Mouse (Mus musculus): ENCODE results near the gene Zfp78. TPM values are rescaled to one million over a fixed set of nuclear protein-coding genes. Genes with fewer than 3 reads are reported as not detected.

Zfp78 gene
- 0.88 and 0.97 TPM in 2 replicates for polyA plus RNA-seq (2015; fragmentation: Nextera tagmentation; extraction: Ambion mirVana)

DNA sequence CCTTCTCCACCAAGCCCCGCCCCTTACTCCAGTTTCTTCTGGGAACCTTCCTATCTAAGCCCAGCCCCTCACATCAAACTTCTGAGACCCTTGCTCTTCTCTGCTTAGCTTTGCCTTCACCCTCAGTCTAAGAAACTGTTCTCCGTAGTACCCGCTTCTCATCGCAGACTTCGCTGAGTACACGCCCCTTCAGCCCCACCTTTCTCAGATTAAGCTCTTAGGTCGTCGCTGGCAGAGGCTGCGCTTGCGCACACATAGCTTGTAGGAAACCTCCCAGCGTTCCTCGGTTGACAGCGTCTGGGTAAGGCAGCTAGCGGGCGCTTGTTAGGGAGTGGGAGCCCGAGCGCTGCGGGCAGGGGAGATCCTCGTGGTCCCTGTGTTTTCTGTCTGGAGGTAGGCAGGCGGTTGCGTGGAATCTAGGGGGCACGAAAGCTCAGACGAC lies at the start of gene Zfp78:
Gene Zfp78, plus strand, starts transcription at position 234 of the 442 bp plus-strand sequence.
- peak within 1 kb of the TSS; percentile 76 for H3K4me2 ChIP-seq
- peak within 1 kb of the TSS; percentile 80 for H3K27ac ChIP-seq
- ATAC-seq (ENCODE audit: low read depth) (peak; percentile 78), DNase-seq (peak; percentile 85)
- WGBS (ENCODE audit: insufficient replicate concordance), result under 1% methylated on average over 23 of the region's 23 CpGs
- H3K36me3 ChIP-seq, result no peaks in the 10 kb centered on the region
- H3K9ac ChIP-seq, result peak within 1 kb of the TSS; percentile 74
- no peaks in the 10 kb centered on the region for H3K27me3 ChIP-seq
- H3K4me1 ChIP-seq (replicated peaks), result peaks cover 76% of the 10 kb centered on the region
- no peaks in the 10 kb centered on the region for H3K9me3 ChIP-seq (replicated peaks)
- H3K4me3 ChIP-seq (replicated peaks), result peak within 1 kb of the TSS; percentile 66

GRCm38 (mm10) chr7:6330458-6331232 lies 32.4 kb upstream of the Zfp78 start:
- Histone ChIP-seq H3K4me3 (replicated peaks) (peak overlapping the region; percentile 68), H3K9ac (peak overlapping the region; percentile 76), H3K9me3 (replicated peaks) (no peaks in the 10 kb centered on the region), H3K27ac (peak overlapping the region; percentile 60; the same call in 1 of the 2 replicates), H3K4me2 (peak overlapping the region; percentile 79), H3K4me1 (replicated peaks) (peaks cover 14% of the 10 kb centered on the region), H3K36me3 (no peaks in the 10 kb centered on the region), H3K27me3 (no peaks in the 10 kb centered on the region)
- WGBS (ENCODE audit: insufficient replicate concordance), result 15% methylated on average over 23 of the region's 23 CpGs
- ATAC-seq (ENCODE audit: low read depth) (peak; percentile 75), DNase-seq (no peak)

DNA sequence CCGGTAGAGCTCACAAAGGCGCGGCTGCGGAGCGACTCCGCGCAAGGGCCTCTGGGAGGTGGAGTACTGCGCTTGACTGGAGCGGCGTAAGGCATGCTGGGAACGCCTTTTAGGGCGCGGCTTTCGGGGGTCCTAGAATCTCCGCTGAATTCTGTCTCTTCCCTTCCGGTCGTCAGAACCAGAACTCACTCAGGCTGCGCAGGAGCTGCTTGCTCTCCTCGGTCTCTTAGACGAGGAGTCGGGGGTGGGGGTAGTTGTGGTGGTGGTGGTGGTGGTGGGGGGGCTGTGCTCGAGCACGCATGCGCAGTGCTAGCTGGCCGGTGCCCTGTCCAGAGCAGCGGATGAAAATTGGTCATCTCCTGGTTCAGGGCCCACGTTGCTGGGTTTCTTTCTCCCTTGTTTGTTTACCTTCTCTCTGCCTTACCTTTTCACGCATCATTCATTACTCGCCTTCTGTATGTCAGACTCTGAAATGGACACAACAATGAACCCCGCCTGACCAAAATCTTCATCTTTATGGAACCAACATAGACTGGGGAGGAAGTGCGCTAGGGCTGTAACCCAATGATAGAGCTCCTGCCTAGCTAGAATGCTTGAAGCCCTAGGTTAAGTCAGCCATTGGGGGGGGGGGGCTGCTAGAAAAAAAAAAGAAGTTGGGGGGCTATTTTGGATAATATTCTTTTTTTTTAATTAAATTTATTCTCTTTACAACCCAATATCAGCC lies 31.7 kb upstream of the Zfp78 start, which contains the start of gene Zfp583:
Gene Zfp583, minus strand, starts transcription at position 53 of the 724 bp plus-strand sequence.
- WGBS (ENCODE audit: insufficient replicate concordance), result 4% methylated on average over 31 of the region's 31 CpGs
- Histone ChIP-seq H3K4me3 (replicated peaks) (peak within 1 kb of the TSS; percentile 68), H3K27ac (peak within 1 kb of the TSS; percentile 60), H3K4me1 (replicated peaks) (peaks cover 14% of the 10 kb centered on the region), H3K27me3 (no peaks in the 10 kb centered on the region), H3K36me3 (no peaks in the 10 kb centered on the region), H3K9me3 (replicated peaks) (no peaks in the 10 kb centered on the region), H3K4me2 (peak within 1 kb of the TSS; percentile 79), H3K9ac (peak within 1 kb of the TSS; percentile 76)
- ATAC-seq (ENCODE audit: low read depth) (peak; percentile 93), DNase-seq (peak; percentile 76)

DNA sequence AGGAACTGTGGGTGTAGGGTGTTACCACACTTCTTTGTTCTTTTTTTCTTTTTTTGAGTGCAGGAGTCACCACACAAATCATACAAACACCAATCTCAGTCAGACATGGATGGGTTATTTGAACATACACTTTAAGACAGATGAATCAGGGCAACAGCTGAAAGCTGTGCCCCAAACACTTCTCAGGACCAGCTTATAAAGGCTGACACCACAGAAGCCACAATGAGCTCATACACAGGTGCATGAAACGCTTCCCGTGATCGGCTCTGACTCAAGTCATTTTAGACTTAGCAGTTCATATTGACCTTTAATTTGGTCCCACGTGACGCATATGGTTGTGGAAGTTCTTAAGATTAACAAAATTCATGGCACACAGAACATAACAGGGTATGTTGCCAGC lies 23.2 kb upstream of the Zfp78 start:
- ATAC-seq (ENCODE audit: low read depth), result no peak
- Histone ChIP-seq H3K9ac (no peak overlapping the region), H3K36me3 (no peaks in the 10 kb centered on the region), H3K4me1 (replicated peaks) (peaks cover 4% of the 10 kb centered on the region), H3K27me3 (no peaks in the 10 kb centered on the region), H3K9me3 (replicated peaks) (no peaks in the 10 kb centered on the region), H3K4me3 (replicated peaks) (no peak overlapping the region), H3K27ac (no peak overlapping the region), H3K4me2 (no peak overlapping the region)
- 61% methylated on average over 5 of the region's 5 CpGs for WGBS (ENCODE audit: insufficient replicate concordance)
- DNase-seq, result no peak

DNA sequence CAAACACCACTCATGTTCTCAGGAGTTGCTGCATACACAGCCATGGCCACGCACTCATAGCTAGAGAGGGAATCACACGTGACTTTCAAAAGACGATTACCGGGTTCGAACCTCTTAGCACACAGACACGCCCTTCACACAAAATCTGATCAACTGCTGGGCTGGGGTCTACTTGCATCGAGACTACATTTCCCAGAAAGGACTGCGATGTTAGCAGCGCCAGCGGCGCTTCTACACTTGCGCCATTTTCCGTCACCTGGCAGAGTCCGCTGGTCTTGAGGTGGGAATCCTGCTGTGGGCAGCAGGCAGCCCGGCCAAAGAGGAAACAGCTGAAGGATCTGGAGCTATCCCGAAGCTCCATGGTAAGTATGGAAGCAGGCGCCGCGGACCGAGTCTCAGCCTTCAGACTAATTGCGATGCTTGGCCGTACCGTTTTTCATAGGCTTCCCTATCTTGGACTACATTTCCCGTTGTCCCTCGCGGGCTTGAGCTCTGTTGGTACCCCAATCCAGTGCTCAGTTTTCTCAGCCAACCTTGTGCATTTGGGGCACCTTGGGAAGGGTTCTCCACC lies 19.5 kb upstream of the Zfp78 start, which contains the start of gene Gm3854:
Gene Gm3854, plus strand, starts transcription at position 259 of the 571 bp plus-strand sequence.
- Histone ChIP-seq H3K4me3 (replicated peaks) (peak within 1 kb of the TSS; percentile 67), H3K4me2 (peak within 1 kb of the TSS; percentile 69), H3K9ac (peak within 1 kb of the TSS; percentile 63), H3K27me3 (no peaks in the 10 kb centered on the region), H3K27ac (no peak within 1 kb of the TSS), H3K36me3 (no peaks in the 10 kb centered on the region), H3K9me3 (replicated peaks) (no peaks in the 10 kb centered on the region), H3K4me1 (replicated peaks) (peaks cover 4% of the 10 kb centered on the region)
- ATAC-seq (ENCODE audit: low read depth) (peak; percentile 81), DNase-seq (peak; percentile 35)
- 1% methylated on average over 26 of the region's 26 CpGs for WGBS (ENCODE audit: insufficient replicate concordance)

DNA sequence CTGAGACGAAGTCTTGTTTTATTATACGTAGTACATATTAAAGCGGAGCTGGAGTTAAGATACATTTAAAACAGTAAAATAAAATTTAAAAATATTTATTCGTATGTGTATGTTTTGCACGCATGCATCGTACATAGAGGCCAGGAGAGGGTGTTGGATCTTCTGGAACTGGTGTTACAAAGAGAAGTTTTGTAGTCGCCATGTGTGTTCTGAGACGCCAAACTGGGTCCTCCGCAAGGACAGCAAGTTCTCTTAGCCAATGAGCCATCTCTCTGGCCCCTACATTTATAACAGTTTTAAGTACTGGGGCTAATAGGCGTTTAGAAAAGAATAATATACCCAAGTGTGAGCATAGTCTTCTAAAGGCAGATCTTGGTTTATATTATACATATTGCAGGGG lies 19.0 kb upstream of the Zfp78 start:
- Histone ChIP-seq H3K27ac (no peak overlapping the region), H3K27me3 (no peaks in the 10 kb centered on the region), H3K4me3 (replicated peaks) (peak overlapping the region; percentile 67), H3K36me3 (no peaks in the 10 kb centered on the region), H3K9me3 (replicated peaks) (no peaks in the 10 kb centered on the region), H3K9ac (no peak overlapping the region; the same call in 1 of the 2 replicates), H3K4me2 (peak overlapping the region; percentile 69), H3K4me1 (replicated peaks) (peaks cover 4% of the 10 kb centered on the region)
- no peak for DNase-seq
- ATAC-seq (ENCODE audit: low read depth), result no peak
- 31% methylated on average over 10 of the region's 10 CpGs for WGBS (ENCODE audit: insufficient replicate concordance)

DNA sequence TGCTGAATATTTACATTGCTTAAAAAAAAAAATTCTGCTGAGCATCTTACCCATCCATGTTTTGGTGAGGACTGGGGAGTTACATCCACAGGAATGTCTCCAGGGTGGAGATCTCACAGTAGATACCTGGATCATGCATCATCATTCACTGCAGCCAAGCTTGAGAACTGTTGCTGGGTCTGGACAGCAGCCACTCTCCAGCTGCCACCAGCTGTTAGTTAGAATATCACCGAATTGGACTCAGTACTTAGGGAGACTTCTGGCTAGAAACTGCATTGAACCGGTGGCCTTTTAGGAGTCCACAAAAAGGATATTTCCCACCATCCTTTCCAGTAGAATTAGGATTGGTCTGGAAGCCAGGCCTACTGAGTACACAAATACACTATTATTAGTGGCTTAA lies 5.0 kb upstream of the Zfp78 start:
- Histone ChIP-seq H3K4me2 (no peak overlapping the region), H3K4me3 (replicated peaks) (no peak overlapping the region), H3K27me3 (no peaks in the 10 kb centered on the region), H3K4me1 (replicated peaks) (peaks cover 32% of the 10 kb centered on the region), H3K9me3 (replicated peaks) (no peaks in the 10 kb centered on the region), H3K36me3 (no peaks in the 10 kb centered on the region), H3K27ac (no peak overlapping the region), H3K9ac (no peak overlapping the region)
- 48% methylated on average over 2 of the region's 2 CpGs for WGBS (ENCODE audit: insufficient replicate concordance)
- ATAC-seq (ENCODE audit: low read depth), result no peak
- DNase-seq, result no peak

- H3K27me3 ChIP-seq, result no peaks in the 10 kb centered on the region
- no peak overlapping the region for H3K4me3 ChIP-seq (replicated peaks)
- no peaks in the 10 kb centered on the region for H3K9me3 ChIP-seq (replicated peaks)
- ATAC-seq (ENCODE audit: low read depth) (no peak), DNase-seq (no peak)
- H3K27ac ChIP-seq, result no peak overlapping the region
- peaks cover 42% of the 10 kb centered on the region for H3K4me1 ChIP-seq (replicated peaks)
- no peak overlapping the region for H3K9ac ChIP-seq
- WGBS (ENCODE audit: insufficient replicate concordance), result 49% methylated on average over 10 of the region's 10 CpGs
- H3K36me3 ChIP-seq, result no peaks in the 10 kb centered on the region
- H3K4me2 ChIP-seq, result no peak overlapping the region
Observed at GRCm38 (mm10) chr7:6358937-6359590, 4.0 kb upstream of the Zfp78 start.

DNA sequence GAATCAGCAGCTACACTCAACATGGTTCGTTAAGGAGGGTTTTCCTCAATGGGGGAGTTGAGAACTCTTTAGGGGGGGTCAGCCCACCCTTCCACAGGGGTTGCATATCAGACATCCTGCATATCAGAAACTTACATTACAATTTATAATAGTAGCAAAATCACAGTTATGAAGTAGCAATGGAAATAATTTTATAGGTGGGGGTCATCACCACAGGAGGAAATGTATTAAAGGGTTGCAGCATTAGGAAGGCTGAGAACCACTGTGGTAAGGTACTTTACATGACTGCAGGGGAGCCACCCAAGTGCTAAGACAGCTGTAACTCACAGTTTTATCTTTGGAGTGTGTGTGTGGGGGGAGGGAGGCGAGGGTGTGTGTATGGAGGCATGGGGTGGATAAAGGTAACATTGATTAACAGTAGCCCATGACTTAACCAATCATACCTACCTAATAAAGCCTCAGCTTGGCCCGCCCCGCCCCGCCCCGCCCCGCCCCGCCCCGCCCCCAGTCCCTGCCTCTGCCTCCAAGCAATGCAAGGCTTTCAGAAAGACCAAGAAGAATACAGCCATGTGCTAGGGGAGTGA lies 2.5 kb upstream of the Zfp78 start:
- no peaks in the 10 kb centered on the region for H3K9me3 ChIP-seq (replicated peaks)
- no peak overlapping the region for H3K9ac ChIP-seq
- H3K4me3 ChIP-seq (replicated peaks), result no peak overlapping the region
- H3K36me3 ChIP-seq, result no peaks in the 10 kb centered on the region
- peak; percentile 57 for DNase-seq
- H3K4me1 ChIP-seq (replicated peaks), result peaks cover 56% of the 10 kb centered on the region
- H3K27ac ChIP-seq, result no peak overlapping the region
- 9% methylated on average over 9 of the region's 9 CpGs for WGBS (ENCODE audit: insufficient replicate concordance)
- no peaks in the 10 kb centered on the region for H3K27me3 ChIP-seq
- H3K4me2 ChIP-seq, result peak overlapping the region; percentile 29; the same call in 1 of the 2 replicates
- ATAC-seq (ENCODE audit: low read depth), result peak; percentile 34

GRCm38 (mm10) chr7:6361756-6362155 lies 1.3 kb upstream of the Zfp78 start:
- H3K9ac ChIP-seq, result peak overlapping the region; percentile 67
- peaks cover 63% of the 10 kb centered on the region for H3K4me1 ChIP-seq (replicated peaks)
- H3K27ac ChIP-seq, result peak overlapping the region; percentile 65; the same call in 1 of the 2 replicates
- no peaks in the 10 kb centered on the region for H3K9me3 ChIP-seq (replicated peaks)
- H3K4me3 ChIP-seq (replicated peaks), result peak overlapping the region; percentile 66
- H3K36me3 ChIP-seq, result no peaks in the 10 kb centered on the region
- WGBS (ENCODE audit: insufficient replicate concordance), result 24% methylated on average over 7 of the region's 7 CpGs
- H3K4me2 ChIP-seq, result peak overlapping the region; percentile 76
- H3K27me3 ChIP-seq, result no peaks in the 10 kb centered on the region
- ATAC-seq (ENCODE audit: low read depth), result no peak
- no peak for DNase-seq
